Mouse (Mus musculus): ENCODE data around the gene Pclaf.

Gene Pclaf

DNA sequence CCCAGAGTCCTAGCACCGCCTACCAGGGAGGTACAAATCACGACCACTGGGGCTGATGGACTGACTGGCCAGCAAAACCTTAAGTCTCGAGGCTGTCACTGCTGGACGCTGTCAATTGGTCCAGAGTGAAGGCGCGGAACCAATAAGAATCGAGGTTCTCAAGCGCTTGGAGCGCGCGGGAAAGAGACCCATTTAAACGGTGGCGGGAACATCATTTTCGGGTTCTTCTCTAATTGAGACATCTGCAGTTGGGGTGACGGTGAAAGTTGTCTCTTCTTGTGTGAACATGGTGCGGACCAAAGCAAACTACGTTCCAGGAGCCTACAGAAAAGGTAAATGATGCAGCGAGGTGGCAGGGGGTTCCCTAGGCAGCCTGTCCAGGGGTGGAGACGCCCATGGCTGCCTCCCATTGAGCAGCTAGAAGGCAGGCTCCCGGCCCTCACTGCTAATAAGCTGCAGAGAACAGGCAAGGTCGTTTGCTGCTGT lies at the start of gene Pclaf:
Gene Pclaf (plus strand): TSS at position 95 of the 486 bp plus-strand sequence.
- peak; percentile 96 for DNase-seq

DNA sequence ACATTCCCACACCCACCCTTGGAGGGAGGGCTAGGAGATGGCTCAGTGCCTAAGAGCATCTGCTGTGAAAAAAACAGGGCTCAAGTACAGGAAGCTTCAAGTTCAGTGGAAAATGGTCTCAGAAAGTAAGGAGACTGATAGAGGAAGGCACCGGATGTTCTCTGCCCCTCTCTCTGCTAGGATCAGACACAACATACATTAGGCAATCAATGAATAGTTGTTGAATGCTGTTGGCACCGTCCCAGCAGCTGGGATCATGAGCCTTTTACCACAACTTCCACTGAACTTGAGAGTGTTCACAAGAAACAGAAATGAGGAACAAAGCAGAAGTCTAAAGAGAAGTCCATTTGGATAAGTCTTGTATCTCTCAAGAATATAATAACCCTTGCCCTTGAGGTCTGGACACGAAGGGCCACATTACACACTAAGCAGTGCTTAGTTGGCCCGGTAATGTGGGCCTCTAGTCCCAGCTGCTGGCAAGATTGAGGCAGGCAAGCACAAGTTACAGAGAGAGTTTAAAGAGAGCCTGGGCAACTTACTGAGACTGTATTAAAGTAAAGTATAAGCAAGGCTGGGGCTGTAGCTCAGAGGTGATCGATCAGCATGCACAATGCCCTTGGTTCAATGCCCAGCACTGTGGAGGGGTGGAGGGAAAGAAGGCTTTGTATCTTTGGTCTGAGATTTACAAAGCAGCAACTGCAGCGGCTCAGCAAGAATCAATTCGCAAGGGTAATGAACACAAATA lies 45.4 kb upstream of the Pclaf start:
- no peak for DNase-seq

DNA sequence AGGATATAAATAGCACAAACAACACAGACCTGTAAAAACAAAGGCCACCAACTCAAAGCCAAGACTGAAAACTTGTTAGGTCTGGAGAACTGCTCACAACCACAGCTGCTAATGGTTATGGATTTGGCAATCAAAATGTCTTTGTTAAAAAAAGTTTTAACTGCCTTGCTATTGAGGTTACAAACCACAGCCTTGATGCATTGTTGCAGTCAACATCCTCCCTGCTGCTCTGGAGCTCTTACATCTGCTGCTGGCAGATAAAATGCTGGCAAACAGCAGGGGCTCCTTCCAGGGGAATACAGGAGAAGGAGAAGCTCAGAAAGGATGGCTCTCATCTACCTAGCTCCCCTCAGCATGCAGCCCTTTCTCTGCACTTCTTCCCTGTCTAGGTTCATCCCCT lies 41.9 kb upstream of the Pclaf start:
- DNase-seq = no peak

DNA sequence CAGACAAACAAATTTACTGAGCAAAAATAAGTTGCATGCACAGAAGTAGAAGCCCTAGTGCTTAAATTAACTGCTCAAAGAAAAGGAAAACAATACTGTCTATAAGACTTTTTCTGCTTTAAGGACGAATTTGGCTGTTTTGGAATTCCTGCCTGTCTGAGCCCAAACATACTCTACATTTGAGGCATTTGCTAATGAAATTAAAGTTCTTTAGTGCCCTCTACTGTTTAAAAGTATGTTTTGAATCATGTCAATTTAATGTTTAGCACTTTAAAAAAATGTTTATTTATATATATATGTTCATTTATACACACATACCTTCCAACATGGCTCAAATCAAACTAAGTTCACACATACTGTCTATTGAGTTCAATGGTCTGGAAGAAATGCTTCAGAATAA lies 39.8 kb upstream of the Pclaf start:
- DNase-seq = peak; percentile 39

DNA sequence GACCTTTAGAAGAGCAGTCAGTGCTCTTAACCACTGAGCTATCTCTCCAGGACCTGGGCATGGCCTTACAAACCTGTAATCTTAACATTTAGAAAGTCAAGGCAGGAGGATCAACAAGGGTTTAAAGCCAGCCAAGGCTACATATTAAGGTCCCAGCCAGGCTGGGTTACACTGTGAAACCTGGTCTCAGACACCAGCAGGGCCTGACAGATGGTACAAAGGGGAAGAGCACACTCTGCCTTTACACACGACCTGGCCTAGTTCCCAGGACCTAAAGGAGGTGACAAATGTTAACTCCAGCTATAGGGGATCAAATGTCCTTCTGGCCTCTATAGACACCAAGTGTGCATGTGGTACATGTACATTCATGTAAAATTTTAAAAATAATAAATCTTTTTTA lies 30.4 kb upstream of the Pclaf start:
- no peak for DNase-seq

DNA sequence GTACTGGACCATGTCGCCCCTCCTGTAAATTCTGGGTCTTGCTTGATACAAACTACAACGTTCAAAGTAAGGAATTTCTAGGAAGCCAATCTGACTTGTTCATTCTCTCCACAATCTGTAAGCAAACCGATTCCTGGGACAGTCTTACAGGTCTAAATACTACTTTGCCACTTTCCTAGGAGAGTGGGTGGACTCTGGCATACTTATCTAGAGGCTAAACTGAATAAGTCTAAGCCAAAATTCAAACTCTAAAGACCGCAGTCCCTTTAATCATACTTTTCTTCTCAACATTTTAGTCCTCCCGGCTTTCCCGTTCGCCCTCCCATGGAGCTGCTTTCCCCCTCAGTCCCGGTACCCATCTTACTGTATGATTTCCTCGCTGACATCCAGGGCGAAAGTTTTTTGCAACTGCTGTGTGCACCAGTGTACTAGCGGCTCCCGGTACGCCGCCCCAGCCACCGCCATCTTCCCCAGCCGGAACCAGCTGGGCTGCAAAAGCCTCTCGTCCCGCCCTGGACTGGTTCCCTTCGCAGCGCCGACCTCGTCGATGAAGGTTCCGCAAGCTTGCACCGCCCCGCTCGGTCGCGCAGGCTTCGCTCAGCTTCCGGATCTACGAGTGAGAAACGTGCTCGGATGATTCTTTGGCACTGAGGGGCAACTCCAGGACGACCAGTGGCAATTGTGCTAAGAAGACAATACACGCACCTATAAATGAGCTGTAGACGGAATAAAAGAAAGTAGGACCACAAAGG lies 5.3 kb upstream of the Pclaf start:
- peak; percentile 96 for DNase-seq

DNA sequence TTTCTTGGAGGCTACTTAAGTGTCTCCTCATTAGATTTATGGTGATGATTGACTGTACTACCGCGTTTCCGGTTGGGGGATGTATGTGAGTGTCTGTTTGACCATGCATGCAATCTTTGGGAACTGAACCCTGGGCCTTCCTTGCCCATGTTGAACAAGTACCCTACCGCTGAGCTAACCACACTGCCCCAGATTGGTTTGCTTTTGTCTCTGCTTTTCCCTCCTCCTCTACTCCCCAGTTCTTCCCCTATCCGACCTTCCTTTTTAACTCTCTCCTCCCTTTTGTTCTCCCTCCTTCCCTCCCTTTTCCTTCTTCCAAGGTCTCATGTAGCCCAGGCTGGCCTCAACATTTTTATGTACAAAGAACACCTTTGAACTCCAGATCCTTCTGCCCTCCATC lies 1.1 kb downstream of the Pclaf start:
- peak; percentile 60 for DNase-seq

DNA sequence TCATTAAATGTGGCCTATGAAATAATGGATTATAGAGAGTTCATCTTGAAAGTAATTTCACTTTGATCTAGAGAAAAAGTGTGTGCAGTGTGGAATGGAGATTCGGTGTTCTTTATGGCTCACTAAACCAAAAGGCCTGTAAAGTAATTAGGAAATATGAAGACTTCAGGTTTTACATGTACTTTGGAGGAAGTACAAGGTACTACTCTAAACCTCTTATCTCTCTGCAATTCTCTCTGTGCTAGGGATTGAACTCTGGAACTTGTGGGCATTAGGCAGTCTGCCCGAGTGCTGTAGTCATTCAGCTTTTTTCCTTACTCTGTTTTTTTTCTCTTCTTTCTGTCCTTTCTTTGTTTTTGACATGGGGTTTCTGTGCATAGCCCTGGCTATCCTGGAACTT lies 6.9 kb downstream of the Pclaf start:
- DNase-seq = no peak

DNA sequence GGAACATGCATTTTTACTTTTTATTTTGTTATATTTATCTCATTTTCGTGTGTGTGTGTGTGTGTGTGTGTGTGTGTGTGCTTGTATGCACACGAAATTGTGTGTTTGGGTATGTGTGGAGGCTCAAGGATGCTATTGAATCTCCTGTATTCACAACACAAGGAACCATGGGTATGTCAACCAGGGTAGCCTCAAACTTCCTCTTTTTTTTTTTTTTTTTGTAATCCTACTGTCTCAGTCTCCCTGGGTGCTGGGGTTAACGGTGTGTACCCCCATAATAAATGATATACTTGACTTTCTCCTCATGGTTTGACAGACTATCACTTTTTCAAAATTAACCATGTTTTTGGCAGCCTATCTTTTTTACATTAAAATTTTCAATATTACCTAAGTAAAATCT lies 12.8 kb downstream of the Pclaf start:
- no peak for DNase-seq

DNA sequence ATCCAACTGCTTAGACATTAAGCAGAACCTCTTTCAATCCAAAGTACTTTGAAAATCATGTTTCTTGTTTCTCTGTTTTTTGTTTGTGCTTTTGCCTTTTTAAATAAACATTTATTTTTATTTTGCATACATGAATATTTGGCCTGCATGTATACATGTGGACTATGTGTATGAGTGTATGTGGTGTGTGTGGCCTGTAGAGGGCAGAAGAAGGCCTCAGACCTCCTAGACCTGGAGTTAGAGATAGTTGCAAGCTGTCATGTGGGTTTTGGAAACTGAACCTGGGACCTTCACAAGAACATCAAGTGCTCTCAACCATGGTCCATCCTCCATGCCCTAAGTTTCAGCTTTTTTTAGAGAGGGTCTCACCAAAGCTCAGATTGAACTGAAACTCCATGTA lies 13.4 kb downstream of the Pclaf start:
- DNase-seq = no peak

DNA sequence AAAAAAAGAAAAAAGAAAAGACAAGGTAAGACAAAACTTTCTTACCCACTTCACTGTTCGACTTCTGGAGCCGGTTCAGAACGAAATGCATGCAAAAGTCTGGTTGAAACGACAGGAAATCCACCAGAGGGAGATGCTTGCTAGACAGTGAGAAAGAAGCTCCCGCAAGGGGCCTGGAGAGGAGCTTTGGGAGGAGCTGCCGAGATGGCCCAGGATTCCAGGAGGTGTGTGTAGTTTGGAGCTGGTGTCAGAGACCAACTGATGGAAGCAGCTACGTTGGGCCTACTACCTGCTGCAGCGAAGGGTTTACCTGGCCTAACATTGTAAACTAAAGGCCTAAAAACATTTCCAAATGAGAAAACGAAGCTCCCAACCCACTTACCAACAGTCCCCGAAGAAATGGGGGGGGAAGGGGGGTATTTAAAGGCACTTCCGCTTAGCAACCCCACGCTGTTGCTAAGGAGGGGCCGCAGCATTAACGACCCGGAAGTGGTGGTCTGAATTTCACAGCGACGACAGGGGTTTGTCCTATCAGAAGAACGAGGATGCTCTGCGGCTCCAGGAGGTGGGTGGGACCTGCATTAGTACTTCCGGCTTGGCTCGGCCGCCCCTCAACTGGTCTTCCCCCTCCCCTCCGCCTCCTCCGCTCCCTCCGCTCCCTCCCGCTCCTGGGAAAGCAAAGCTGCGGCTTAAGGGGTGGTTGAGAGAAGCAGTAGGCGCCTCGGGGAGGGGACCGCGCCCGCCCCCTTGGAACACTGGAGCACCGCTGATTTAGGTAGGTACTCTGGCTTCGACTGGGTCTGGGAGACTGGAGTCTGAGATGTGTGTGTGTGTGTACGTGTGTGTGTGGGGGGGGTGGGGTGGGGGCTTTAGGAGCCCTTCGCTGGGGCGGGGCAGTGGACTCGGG lies 18.6 kb downstream of the Pclaf start, which contains the start of the genes Trip4 and Csnk1g1:
Gene Trip4 (minus strand): TSS at position 401 of the 907 bp plus-strand sequence.
Gene Csnk1g1 (plus strand): TSS at position 531 of the 907 bp plus-strand sequence.
- peak; percentile 96 for DNase-seq

DNA sequence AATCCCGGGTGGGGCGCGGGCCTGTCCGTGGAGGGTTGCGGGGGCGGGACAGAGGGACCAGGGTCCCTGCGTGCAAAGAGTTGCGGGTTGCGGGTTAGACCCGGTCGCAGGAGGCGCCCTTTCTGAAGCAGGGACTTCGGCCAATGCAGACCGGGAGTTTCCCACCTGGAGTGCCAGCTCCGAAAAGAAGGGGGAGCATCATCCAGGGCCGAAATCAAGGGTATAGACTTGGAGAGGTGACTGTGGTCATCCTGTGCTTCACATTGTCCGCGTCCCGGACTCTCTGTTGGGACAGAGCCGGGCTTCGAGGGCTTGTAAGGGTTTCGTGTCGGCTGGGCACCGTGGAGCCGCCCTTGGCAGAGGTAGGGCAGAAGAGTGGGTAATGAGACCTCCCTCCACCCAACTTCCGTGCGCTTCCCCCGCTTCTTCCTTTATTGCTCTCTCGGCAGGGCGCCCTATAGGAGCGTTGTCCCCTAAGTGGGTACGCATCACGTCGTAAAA lies 19.3 kb downstream of the Pclaf start:
- peak; percentile 71 for DNase-seq

DNA sequence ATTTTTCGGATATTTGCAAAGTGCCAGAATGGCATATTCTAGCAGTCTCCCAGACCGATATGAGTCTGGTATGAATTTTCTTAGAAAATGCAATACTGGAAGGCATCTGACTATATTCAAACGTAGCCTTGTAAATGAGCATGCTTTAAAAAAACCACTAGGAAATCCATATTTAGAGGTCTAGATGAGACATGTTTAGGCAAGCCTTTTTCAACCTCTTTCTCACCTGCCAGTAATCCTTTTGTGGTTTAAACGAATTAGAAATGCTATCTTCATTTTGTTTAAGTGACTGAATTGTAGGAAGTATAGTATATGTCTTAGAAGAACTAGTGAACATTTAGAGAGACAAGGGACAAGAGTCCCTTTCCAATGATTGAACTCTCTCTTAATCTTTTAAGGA lies 19.8 kb downstream of the Pclaf start:
- DNase-seq = no peak

DNA sequence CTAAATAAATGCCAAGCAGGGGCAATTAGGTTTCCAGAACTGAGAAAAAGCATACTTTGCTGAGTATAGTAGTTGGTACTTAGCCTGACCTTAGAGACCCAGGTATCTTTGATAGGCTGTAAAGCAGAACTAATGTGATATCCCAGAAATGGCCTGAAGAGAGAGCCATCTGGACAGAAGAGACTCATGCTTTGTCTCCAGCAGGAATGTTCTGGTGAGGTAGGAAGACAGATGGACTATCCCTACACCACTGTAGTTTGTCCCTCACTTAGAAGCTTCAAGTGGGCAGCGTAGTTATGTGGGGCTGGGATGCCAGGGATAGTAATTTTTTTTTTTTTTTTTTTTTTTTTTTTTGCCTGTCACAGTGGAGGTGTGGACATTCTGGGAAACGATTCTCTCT lies 23.9 kb downstream of the Pclaf start:
- DNase-seq = no peak

DNA sequence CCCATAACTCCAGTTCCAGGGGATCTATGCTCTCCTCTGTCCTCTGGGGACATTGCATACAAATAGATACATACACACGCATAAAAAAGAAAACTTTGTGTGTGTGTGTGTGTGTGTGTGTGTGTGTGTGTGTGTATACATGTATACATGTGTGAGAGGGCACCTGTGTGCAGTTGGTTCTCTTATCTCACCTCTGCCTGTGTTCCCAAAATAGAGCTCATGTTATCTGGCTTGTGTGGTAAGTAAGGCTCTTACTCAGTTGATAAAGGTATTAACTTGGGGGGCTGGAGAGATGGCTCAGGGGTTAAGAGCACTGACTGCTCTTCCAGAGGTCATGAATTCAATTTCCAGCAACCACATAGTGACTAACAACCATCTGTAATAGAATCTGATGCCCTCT lies 27.0 kb downstream of the Pclaf start:
- DNase-seq = no peak

DNA sequence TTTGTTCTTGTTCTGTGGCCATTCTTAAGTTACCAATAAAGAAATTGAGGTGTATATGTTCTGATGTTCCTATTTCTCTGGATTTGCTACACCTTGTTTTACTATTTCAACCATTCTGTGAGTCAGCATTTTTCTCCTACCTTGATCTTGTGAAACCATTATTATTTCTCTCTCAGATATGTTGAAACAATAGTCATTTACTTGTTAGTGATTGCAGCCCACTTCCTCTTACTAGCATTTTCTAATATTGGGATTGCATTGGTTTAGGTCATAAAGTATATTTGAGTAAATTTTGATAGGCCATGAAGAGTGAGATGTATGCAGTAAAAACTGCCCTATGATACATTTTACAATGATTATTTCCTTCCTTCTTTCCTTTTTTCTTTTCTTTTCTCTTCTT lies 38.4 kb downstream of the Pclaf start:
- no peak for DNase-seq

DNA sequence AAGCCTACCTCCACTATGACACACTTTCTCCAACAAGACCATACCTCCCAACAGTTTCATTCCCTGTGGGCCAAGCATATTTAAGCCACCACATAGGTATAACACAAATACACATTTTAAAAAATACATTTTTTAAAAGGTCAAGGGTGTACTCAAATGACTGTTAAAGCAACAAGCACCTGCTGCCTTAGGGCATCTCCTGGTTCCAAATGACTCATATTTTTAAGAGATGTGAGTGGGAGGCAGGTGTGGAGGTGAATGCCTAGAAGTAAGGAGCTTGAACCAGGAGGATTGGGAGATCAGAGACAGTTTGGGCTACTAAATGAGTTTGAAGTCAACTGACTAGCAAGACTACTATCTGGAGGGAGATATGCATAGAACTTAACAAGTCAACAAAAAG lies 39.8 kb downstream of the Pclaf start:
- no peak for DNase-seq

DNA sequence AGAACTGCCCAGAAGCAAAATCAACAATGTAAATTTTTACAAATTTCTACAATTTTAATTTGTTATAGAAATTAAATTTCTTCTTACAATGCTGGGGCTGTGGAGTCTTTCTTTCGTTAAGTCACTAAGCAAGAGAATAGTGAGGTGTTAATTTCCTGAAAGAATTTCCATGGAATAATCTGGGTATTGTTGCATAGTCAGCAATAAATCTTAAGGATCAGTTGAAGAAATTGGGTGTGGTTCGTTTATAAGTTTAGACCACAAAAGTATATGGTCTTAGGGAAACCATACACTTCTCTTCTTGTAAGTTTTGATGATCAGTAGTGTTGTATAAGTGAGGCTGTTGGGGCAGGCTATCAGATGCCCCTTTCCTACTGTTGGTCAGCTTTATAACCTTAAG lies 47.5 kb downstream of the Pclaf start:
- no peak for DNase-seq

DNA sequence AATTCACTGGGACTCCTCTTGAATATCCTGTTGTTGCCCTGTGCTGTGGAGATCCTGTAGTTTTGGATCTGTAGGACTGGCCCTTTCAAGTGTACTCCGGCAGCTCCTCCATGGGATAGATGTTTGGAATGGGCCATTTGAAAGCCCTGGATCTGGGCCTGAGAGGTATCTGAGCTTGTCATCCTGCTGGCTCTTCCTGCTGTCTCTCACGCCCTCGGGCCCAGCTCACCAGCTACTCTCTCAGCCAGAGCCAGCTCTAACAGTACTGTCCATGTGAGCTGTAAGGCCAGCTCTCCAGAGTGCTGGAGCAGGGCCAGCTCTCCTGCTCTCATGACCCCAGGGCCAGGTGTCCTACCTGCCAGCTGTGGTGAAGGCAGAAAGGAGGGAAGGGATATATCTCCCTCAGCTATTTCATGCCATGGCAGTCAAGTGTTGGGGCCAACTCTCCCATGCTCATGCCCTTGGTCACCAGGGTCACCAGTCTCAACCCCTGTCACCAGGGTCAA lies 61.1 kb downstream of the Pclaf start:
- no peak for DNase-seq

Measured in embryo, embryonic 11 days (tissue).